Mouse (Mus musculus) cerebellum, postnatal 14 days (tissue): ENCODE measurements around the gene Gak.

Experiments
- DNase-seq, 2 experiments: peaks; one replicate each; pipeline ENCODE4 v3.0.0; 2021; ENCODE audit warnings: mixed read lengths in 2 of 2

Gak gene

DNA sequence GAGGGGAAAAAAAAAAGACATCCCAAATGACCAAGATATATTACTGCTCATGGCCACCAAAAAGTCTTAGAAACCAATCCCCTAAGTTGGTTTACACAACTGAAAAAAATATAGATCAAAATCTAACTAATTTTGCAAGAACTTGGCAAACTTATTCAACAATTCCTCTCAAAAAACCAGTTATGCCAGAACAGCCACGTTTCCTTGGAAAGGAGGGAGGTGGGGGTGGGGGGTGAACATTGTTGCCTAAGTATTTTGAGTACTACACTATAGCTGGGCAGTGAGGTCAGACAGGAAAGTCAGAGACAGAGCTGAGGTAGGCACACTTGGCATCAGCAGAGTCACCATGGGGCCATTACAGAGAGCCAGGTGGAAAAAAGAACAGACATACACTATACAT is 29.6 kb downstream of the Gak start:
- DNase-seq = no peak

DNA sequence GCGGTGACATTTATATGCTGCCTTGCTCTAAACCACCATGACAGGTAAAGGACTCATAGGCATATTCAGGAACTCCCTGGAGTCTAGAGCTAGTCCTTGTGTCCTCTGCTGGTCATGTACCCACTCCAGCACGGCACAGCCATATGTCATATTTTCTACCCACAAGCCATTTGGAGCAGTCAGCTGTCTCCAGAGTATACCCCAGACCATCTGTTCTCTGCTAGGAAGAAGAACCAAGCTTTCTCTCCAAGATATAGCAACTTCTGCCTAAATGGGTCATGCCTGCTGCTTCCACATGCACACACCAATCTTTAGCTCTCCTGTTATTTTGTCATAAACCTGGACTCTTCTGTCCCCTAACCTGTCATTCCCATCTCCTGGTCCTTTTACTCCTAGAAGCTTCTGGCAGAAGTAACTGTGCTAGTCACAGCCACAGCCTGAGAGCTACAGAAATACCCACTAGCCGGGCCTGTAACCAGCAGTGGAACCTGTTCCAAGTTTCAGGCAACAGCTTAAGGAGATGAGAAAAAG is 48.1 kb downstream of the Gak start:
- peak; percentile 55 to 73 for DNase-seq

DNA sequence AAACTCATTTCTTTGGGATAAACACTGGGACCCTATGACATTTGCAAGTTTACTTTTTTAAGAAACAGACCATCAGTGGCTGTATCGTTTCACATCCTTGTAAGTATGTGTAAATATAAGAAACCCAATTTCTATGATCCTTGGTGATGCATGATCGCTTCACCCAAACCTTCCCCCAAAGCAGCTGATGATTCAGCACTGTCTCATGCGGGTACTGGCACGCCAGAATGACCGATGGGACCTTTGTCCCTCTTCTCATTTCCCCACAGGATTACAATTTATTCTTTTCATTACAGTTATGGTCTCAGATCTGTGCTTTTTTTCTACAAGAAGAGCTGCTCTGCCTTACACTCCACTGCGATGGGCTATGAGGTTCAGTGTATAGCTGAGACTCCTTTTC is 56.5 kb downstream of the Gak start:
- no peak for DNase-seq

DNA sequence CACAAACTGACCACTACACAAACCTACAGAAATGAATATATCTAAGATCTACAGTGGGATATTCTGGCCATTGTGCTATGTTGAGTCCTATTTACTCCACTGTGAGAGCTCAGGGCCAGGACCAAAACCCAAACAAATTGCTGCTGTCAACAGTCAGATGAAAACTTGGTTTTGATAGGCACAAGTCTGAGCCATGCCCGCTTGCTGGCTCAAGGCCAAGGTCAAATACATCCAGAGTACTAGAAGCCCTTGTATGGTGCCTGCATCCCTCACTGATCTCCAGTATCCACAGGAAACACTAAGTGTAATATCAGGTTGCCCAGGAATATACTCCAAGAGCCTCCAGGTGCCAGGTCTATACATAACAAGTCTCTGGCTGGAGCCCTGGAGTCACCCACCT is 58.6 kb downstream of the Gak start:
- no peak for DNase-seq

DNA sequence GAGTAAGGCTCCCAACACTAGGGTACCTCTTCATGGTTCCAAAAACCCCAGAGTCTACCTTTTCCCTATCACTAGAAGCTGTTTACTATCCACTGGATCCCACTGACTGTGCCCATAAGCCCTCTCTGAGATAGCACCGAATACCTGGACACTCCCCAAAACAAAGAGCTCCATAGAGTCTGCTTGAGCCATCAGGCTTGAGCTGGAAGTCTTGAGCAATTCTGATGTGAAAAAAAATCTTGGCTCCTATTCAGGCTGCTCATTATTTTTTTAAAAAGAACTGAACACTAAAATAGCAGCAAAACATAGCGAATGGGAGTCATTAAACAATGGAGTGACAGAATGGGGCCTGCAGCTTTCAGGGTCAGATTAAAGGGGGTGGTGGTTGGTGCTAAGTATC is 62.5 kb downstream of the Gak start:
- no peak for DNase-seq

DNA sequence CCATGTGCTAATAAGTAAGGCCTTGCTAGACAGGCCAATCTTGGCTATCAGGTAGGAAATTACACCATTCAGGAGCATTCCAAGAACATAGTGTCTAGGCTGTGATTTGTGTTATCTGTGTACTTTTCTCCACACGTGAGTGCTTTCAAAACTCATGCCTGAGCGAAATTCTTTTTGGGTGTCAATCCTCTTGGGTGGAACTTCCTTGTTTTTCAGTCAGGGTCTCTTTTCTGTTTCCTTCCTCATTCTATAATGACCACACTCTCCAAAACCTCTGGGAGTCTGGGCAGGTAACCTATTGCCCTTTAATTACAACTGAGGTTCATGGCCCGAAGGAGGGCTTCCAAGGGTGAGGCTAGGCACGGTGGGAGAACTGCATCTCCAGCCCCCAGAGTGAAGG is 63.0 kb downstream of the Gak start:
- no peak for DNase-seq

DNA sequence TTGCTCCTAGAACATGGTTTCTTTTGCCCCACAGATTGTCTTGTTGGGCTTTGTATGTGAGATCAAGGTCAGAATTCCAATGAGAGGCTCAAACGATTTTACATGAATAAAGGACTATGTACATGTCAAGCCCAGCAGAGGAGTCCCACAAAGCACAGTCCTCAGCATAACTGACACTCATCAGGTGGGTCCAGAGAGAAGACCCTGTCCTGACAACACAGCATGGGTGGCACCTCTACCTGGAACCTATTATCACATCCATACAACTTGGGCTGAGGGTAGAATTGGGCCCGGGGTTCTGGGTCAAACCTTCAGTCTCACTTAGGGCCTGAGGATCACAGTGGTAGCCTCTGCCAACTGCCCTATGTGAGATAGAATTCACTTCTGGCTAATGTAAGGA is 64.2 kb downstream of the Gak start:
- DNase-seq = no peak

DNA sequence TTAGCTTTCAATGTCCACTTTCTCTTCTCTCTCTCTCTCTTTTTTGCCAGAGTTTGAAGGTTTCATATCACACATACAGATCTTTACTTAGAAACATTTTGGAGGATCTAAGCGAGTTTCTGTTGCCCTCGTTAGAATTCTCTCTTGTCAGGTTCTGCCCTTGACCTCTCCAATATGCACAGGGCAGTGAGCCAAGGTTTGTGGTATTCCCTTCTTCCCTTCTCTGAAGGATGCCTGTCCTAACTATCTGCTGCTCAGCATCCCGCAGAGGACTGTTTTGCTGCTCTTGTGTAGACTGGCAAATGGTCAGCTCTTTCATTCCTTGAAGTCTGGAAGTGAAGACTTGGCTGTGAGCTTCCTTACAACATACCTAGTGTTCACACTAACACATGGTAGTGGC is 65.2 kb downstream of the Gak start:
- DNase-seq = peak in 1 of 2 experiments; percentile 34

DNA sequence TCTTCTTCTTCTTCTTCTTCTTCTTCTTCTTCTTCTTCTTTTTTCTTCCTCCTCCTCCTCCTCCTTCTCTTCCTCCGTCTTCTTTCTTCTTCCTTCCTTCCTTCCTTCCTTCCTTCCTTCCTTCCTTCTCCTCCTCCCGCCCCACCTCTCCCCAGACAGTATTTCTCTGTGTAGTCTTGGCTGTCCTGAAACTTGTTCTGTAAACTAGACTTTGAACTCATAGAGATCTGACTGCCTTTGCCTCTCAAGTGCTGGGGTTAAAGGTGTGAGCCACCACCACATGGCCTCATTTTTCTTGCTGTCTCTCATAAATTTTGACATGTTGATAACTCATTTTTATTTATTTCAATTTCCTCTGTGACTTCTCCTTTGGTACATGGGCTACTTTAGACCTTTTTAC is 67.1 kb downstream of the Gak start:
- DNase-seq = no peak

DNA sequence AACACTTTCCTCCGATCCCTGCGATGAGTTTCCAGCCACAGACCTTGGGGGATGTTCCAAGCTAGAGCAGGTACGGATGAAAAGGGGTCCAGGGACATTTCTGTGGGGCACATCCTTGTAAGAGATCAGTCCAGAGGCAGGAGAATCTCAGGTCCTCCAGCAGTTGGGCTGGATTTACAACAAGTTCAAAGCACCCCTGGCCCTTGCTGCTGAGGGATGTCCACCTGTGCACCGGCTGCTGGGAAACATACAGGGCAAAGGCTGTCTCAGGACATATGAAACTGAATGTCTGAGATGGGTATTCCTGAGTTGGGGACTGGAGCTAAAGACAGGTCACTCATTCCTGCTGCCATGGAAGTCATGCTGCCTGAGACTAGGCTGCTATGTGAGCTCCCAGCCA is 72.6 kb downstream of the Gak start:
- DNase-seq = no peak

DNA sequence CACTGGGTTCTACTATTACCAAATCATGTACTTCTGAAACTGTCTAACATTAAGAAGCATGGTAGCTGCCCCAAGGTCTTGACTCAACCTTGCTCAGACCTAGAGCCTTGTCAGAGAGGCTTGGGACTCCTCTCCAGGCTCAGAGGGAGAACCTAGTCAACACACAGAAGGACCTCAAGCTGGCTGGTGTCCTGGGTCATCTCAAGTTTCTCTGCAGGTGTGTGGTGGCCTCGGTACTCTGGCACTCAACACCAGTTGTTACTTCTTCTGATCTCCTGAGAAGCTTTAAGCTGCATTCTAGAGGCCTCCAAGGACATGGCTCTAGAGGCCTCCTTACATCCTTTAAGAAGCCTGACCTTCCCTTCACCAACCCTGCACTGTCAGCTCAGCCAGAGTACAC is 75.5 kb downstream of the Gak start:
- DNase-seq = no peak

DNA sequence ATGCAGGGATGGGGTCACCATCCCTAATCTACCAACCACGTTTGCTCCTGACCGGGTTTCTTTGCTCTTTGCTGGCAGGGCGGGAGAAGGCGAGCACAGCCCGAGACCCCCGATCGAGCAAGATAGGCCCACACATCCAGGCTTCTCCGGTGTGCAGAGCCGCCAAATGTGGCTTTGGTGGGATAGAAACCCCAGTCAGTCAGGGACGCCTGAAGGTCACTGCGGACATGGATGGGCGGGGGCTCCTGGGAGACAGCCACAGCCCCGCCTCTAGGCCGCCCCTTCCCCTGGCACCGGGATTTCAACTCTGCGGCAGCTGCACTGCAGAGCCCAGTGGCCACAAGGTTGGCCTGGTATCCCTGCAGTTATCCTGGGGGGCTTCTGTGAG is 79.4 kb downstream of the Gak start:
- peak in 1 of 2 experiments; percentile 68 for DNase-seq

DNA sequence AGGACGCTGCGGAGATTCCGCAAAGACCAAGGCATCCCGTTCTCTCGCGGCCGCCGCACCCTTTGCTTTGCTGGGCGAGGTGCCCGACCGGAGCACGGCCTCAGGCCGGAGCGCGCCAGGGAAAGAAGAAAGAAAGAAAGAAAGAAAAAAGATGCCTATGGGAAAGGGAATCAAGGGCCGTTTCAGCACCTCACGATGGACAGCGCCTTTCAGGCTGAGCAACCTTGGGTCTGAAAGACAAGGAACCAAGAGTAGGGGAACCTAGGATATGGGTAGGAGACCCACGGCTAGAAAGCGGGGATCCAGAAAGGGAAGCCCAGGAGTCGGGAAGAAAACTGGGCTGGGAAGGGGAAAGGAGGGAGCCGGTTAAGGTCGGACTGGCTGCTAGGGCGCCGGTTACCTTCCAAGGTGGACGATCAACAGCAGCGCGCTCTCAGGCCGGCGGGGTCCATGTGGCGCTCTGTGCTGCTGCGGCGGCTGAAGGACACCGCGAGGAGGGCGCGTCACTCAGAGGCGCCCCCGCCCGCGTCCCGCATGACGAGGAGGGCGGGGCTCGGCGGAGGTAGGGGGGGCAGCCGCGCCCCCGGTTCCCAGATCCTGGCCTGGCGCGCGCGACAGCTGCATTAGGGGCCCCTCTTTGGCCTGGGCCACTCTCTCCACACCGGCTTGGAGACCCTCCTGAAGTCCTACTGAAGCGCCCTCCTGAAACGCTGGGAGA is 79.9 kb downstream of the Gak start, which contains the start of gene Cplx1:
TSS of gene Cplx1 (minus strand) at position 536 of the 718 bp plus-strand sequence.
- peak; percentile 88 to 91 for DNase-seq

DNA sequence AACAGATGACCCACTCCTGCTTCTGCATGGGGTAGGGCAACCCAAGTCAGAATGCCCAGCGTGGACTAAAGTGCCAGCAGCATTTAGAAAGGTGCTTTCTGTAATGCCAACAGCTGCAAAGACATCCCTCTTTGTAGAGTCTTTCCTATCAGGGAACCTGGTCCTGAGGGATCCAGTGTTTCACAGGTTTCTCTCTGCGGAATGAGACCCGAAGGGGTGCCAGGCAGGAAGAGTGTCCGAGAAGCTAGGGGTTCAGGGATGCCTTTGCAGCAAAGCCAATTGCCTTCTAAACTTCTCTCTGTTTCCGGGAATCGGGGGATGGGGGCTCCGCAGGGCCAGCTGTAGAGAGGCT is 80.4 kb downstream of the Gak start:
- DNase-seq = peak in 1 of 2 experiments; percentile 32

DNA sequence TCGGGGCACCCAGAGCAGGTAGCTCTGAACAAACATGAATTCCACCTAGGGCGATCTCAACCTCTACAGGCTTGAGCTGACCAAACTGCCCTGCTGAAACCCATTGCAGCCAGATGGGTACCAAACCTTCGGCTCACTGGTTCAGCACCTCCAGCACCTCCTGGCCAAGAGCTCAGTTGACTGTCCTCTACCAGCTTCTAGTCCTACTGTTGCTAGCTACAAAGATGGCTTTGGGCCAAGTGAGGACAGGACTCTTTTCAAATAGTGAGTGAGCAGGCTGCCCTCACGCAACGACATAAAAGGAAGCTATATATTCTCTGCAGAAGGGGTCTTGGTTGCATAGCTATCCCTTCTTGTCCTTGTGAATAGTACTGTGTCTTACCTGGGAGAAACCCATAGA is 81.9 kb downstream of the Gak start:
- DNase-seq = peak in 1 of 2 experiments; percentile 32

DNA sequence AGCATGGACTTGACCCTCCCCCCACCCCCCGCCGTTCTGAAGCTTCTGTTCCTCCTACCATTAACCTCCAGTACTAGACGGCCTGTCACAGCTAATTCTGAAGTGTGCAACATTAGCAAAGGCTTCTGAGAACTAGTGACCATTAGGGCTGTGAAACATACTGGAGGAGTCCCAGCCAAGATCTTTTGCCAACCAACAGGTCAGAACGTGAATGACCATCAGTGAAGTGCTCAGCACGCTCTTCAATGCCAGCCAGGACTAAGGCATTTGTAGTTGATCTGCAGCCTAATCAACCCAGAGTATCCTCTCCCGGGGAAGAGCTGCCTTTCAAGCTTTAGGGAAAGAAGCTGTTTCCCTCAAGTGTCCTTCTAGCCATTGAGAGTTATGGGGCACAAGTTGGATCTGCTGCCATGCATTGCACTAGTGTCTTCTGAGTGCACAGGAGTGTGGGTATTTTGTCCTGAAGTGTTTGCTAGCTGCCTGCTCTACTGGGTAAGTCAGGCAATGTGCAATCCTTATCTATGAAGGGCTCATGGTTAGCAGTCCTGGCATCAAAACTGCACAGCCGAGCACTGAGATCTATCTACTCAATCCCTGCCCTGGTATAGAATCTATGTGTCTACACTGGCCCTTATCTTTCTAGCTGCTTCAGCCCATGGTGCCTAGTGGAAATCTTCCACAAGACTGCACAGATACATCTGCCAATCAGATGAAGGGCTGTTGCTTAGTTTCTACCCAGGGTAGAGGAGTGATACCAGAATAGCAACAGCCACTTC is 85.9 kb downstream of the Gak start:
- DNase-seq = peak; percentile 46 to 57

DNA sequence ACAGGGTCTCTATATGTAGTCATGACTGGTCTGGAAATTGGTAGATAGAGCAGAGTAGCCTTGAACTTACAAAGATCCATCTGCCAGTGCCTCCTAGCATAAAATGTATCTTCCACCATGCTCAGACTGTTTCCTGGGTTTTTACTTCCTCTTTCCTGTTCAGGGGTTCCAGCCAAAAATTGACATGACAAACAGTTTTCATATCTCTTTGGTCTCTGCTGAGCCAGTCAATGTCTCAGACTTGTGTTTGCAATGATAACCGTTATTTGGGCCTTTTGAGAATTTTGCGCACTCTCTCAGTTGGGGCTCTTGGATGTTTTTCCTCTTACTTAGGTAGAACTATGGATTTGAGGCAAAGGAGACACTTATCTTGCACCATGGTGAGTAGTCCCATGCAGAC is 95.4 kb downstream of the Gak start:
- no peak for DNase-seq

DNA sequence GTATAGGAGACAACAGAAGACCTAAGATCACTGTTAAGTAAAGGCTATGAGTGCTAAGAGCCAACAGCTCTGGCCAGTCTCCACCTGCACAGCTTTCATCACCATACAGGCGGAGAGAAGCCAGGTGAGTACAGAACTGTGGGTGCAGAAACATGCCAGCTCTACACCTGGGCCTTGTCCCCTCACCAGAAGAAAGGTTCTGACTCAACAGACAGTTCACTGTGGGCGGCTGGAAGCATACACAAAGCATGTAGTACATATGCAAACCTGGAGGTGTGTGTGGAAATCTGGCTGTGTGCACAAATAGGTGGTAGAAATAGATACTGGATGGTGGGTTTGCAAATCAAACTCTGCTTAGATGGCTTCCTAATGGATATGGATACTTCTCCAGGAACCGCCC is 107.0 kb downstream of the Gak start:
- no peak for DNase-seq

DNA sequence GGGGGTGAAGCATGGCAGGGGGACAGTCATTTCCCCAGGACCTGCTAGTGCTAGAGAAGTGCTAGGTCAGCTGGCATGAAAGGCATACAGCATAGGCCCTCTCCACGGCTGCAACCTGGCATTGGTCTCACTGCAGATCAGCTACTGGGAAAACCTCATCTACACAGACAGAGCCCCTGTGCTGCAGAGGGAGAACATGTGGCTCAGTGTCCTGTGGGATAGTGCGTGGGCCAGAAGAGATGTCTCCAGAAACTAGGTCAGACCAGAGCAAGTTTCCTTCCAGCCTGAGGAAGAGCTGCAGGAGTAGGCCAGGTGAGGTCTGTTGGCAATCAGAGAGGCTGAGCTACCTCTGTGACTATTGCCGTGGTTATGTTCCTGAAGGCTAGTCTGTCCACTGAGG is 107.7 kb downstream of the Gak start:
- DNase-seq = no peak

DNA sequence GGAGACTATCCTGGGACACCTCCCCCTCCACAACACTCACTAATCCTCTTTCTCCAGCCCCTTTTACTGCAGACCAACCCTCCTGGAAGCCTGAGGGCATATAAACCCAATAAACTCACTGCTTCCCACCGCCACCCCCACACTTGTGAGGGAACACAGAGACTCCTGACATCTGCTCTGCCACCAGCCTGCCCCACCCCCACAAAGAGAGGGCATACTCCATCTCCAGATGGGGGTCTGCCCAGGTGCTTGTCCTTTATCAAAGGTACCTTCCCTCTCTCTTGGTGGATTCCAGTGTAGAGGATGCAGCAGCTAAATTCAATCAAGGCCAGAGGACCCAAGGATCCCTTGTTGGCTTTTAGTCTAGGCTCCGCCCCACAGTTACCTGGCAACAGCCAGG is 108.5 kb downstream of the Gak start:
- DNase-seq = peak; percentile 19 to 40

DNA sequence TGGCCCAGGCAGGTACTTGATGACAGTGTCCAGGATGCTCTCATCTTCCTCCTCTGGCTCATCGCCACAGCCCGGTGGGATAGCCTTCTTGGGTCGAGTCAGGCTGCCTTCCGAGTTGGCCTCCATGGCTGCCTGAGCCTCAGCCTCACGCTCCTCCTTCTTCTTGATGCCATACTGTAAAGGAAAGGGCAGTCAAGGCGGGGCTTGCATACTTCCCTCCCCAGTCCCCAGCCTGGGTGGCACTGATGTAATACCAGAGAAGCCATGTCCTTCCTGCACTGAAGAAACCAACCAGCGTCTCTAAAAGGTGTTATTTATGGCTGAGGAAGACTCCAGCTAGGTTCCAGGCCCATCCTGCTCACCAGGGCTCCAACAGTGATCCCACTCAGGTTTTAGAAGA is 109.4 kb downstream of the Gak start:
- peak; percentile 26 to 37 for DNase-seq
